In the genomic region with DNA sequence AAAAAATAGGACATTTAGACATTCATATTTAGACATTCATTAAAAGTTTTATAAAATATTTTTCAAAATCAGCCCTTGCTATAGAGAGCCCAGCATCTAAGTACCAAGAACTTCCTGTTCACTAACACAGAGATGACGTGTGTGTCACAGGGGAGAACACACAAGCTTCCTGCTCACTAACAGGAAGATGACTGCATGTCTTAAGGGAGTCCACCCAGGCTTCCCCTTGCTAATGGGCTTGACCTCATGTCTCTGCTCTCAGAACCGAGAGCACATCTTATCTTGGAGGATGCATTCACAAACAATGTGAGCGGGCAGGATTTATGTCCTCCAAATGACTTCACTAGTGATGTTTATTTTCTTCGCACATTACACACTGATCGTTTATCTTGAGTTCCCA, we compare ENCODE assay signal across 9 mouse cellular contexts.
DNase-seq lines count a peak whose midpoint lies in the region; ATAC-seq and TF ChIP-seq lines count a peak whose summit lies in the region.
"Had no signal": no experiment of that assay in that cellular context is flagged by ENCODE, and none has a peak within 500 bp of the region (broad histone marks: within the 10 kb centered on the region; RNA-seq: fewer than 3 reads in every experiment).

No protein-coding gene starts in this region.

- TF ChIP-seq CTCF in liver, embryonic 14.5 days (IDR thresholded peaks at IDR 0.05; ENCODE audit: low read depth) = no peak

- no peaks in the 10 kb centered on the region for H3K9me3 ChIP-seq in liver, embryonic 14.5 days (ENCODE audit: control insufficient read depth, low read length)
- no peaks in the 10 kb centered on the region for H3K9me3 ChIP-seq in liver, embryonic 12.5 days (replicated peaks)
- no peaks in the 10 kb centered on the region for H3K9me3 ChIP-seq in heart, embryonic 10.5 days
- H3K9me3 ChIP-seq in forebrain, embryonic 12.5 days = no peaks in the 10 kb centered on the region
- no peaks in the 10 kb centered on the region for H3K9me3 ChIP-seq in neural tube, embryonic 15.5 days (replicated peaks)
- H3K9me3 ChIP-seq: forebrain, embryonic 13.5 days had no signal

- H3K27ac ChIP-seq in liver, embryonic 14.5 days = no peak overlapping the region
- no peak overlapping the region for H3K27ac ChIP-seq in liver, embryonic 12.5 days
- H3K27ac ChIP-seq in heart, embryonic 10.5 days = no peak overlapping the region
- H3K27ac ChIP-seq in forebrain, embryonic 12.5 days = no peak overlapping the region
- no peak overlapping the region for H3K27ac ChIP-seq in neural tube, embryonic 15.5 days (replicated peaks)
- H3K27ac ChIP-seq: forebrain, embryonic 13.5 days had no signal

- TF ChIP-seq EP300 in liver, embryonic 14.5 days (IDR thresholded peaks at IDR 0.05; ENCODE audit: low read depth) = no peak

- peak in 1 of 3 experiments; percentile 1 for DNase-seq in liver, embryonic 14.5 days (ENCODE audit: low read depth in 3 of 3, low spot score in 3 of 3)
- DNase-seq in heart, embryonic 10.5 days (ENCODE audit: low spot score) = peak; percentile 68
- DNase-seq in kidney, postnatal 10 days = peak; percentile 47
- DNase-seq in natural killer cell, adult 2 months (ENCODE audit: low spot score in 2 of 2) = peak; percentile 17 to 24
- no peak for DNase-seq in cerebellum, postnatal 36 days

- H3K4me3 ChIP-seq in liver, embryonic 14.5 days (ENCODE audit: insufficient read depth in 1 of 2, low read depth in 2 of 2, low read length in 2 of 2) = no peak overlapping the region
- no peak overlapping the region for H3K4me3 ChIP-seq in liver, embryonic 12.5 days
- H3K4me3 ChIP-seq in heart, embryonic 10.5 days = no peak overlapping the region
- H3K4me3 ChIP-seq in forebrain, embryonic 12.5 days (replicated peaks) = no peak overlapping the region
- H3K4me3 ChIP-seq in neural tube, embryonic 15.5 days (replicated peaks) = no peak overlapping the region
- H3K4me3 ChIP-seq: forebrain, embryonic 13.5 days had no signal

- H3K9ac ChIP-seq in liver, embryonic 14.5 days (replicated peaks) = no peak overlapping the region
- no peak overlapping the region for H3K9ac ChIP-seq in liver, embryonic 12.5 days
- H3K9ac ChIP-seq in forebrain, embryonic 12.5 days = no peak overlapping the region
- H3K9ac ChIP-seq in neural tube, embryonic 15.5 days (replicated peaks) = no peak overlapping the region
- H3K9ac ChIP-seq: forebrain, embryonic 13.5 days had no signal

- 0 out of 4 replicates have a peak, but pooled peaks cover 0 to 5% of the 10 kb centered on the region in 2 experiments for H3K4me1 ChIP-seq in liver, embryonic 14.5 days (replicated peaks; ENCODE audit: control insufficient read depth in 2 of 2, insufficient read depth in 2 of 2, low read length in 1 of 2)
- 0 out of 2 replicates have a peak, but pooled peaks cover 3% of the 10 kb centered on the region for H3K4me1 ChIP-seq in liver, embryonic 12.5 days
- 0 out of 2 replicates have a peak, but pooled peaks cover 3% of the 10 kb centered on the region for H3K4me1 ChIP-seq in heart, embryonic 10.5 days
- H3K4me1 ChIP-seq in forebrain, embryonic 12.5 days = no peaks in the 10 kb centered on the region
- H3K4me1 ChIP-seq in neural tube, embryonic 15.5 days = peaks cover 2% of the 10 kb centered on the region; the same call in 1 of the 2 replicates
- H3K4me1 ChIP-seq: forebrain, embryonic 13.5 days had no signal

- WGBS in liver, embryonic 14.5 days (ENCODE audit: insufficient replicate concordance) = 37% methylated on average over 5 of the region's 5 CpGs
- WGBS in liver, embryonic 12.5 days (ENCODE audit: insufficient replicate concordance) = 37% methylated on average over 5 of the region's 5 CpGs
- WGBS in heart, embryonic 10.5 days = 54% methylated on average over 5 of the region's 5 CpGs
- 92% methylated on average over 5 of the region's 5 CpGs for WGBS in forebrain, embryonic 12.5 days
- 63% methylated on average over 5 of the region's 5 CpGs for WGBS in neural tube, embryonic 15.5 days

- H3K36me3 ChIP-seq in liver, embryonic 14.5 days (replicated peaks; ENCODE audit: control insufficient read depth, insufficient read depth, low read depth) = no peaks in the 10 kb centered on the region
- no peaks in the 10 kb centered on the region for H3K36me3 ChIP-seq in liver, embryonic 12.5 days
- H3K36me3 ChIP-seq in heart, embryonic 10.5 days = 0 out of 2 replicates have a peak, but pooled peaks cover 2% of the 10 kb centered on the region
- no peaks in the 10 kb centered on the region for H3K36me3 ChIP-seq in forebrain, embryonic 12.5 days (replicated peaks)
- H3K36me3 ChIP-seq in neural tube, embryonic 15.5 days = 0 out of 2 replicates have a peak, but pooled peaks cover 3% of the 10 kb centered on the region

- peak; percentile 41; the same call in 1 of the 2 replicates for ATAC-seq in liver, embryonic 14.5 days (ENCODE audit: insufficient read depth)
- no peak for ATAC-seq in liver, embryonic 12.5 days
- ATAC-seq in forebrain, embryonic 12.5 days (ENCODE audit: low FRiP score) = no peak
- no peak for ATAC-seq in neural tube, embryonic 15.5 days (ENCODE audit: low FRiP score)
- ATAC-seq: forebrain, embryonic 13.5 days had no signal

- H3K27me3 ChIP-seq in liver, embryonic 14.5 days (ENCODE audit: control insufficient read depth, insufficient read depth, low read length) = no peaks in the 10 kb centered on the region
- H3K27me3 ChIP-seq in liver, embryonic 12.5 days (replicated peaks) = no peaks in the 10 kb centered on the region
- H3K27me3 ChIP-seq in heart, embryonic 10.5 days (ENCODE audit: insufficient read depth, poor library complexity, severe bottlenecking) = no peaks in the 10 kb centered on the region
- no peaks in the 10 kb centered on the region for H3K27me3 ChIP-seq in forebrain, embryonic 12.5 days
- no peaks in the 10 kb centered on the region for H3K27me3 ChIP-seq in neural tube, embryonic 15.5 days (replicated peaks)
- H3K27me3 ChIP-seq: forebrain, embryonic 13.5 days had no signal

- no peak overlapping the region for H3K4me2 ChIP-seq in liver, embryonic 14.5 days (ENCODE audit: low read depth)
- H3K4me2 ChIP-seq in liver, embryonic 12.5 days = no peak overlapping the region
- H3K4me2 ChIP-seq in forebrain, embryonic 12.5 days = no peak overlapping the region
- H3K4me2 ChIP-seq in neural tube, embryonic 15.5 days = no peak overlapping the region
- H3K4me2 ChIP-seq: forebrain, embryonic 13.5 days had no signal

Comparison
In these comparisons a context has a peak if more than half of its experiments do, and no peak if none do; other contexts are left out.
1. DNase-seq: peak in heart, embryonic 10.5 days (single experiment), kidney, postnatal 10 days (single experiment) and natural killer cell, adult 2 months (2 of 2); none in cerebellum, postnatal 36 days (0 of 2).